In genomic region chr9:102255803-102256202, GRCm38 (mm10) we compare ENCODE assay signal across 23 mouse cellular contexts.
A peak's percentile ranks its signal among the peaks of the same experiment; 100 is the strongest.
DNase-seq lines count a peak whose midpoint lies in the region; ATAC-seq and TF ChIP-seq lines count a peak whose summit lies in the region.
"Had no signal": no experiment of that assay in that cellular context is flagged by ENCODE, and none has a peak within 500 bp of the region (broad histone marks: within the 10 kb centered on the region; RNA-seq: fewer than 3 reads in every experiment).

No protein-coding gene starts in this region.

- no peaks in the 10 kb centered on the region for H3K9me3 ChIP-seq in forebrain, embryonic 16.5 days (ENCODE audit: control insufficient read depth, low read length)
- H3K9me3 ChIP-seq in forebrain, embryonic 13.5 days (replicated peaks): no peaks in the 10 kb centered on the region
- H3K9me3 ChIP-seq: embryonic facial prominence, embryonic 13.5 days; forebrain, embryonic 12.5 days; heart, embryonic 10.5 days; hindbrain, embryonic 12.5 days had no signal

- DNase-seq in layer of hippocampus, adult 18-20 months (ENCODE audit: low spot score in 2 of 2): peak; percentile 22 to 35
- no peak for DNase-seq in layer of hippocampus, adult 9-10 months (ENCODE audit: low spot score)
- DNase-seq in layer of hippocampus, adult 2 months (ENCODE audit: low spot score in 2 of 2): no peak
- peak; percentile 38 to 42 for DNase-seq in layer of hippocampus, postnatal 10 days (ENCODE audit: low spot score in 2 of 2)
- no peak for DNase-seq in heart, adult 9 months (ENCODE audit: low spot score in 2 of 2)
- DNase-seq: adrenal gland, postnatal 14 days; cerebellum, postnatal 36 days; gastrocnemius, adult 2 months; gastrocnemius, postnatal 36 days; heart, adult 11 months; heart, postnatal 10 days; heart, postnatal 4 days had no signal

- H3K36me3 ChIP-seq in forebrain, embryonic 16.5 days (ENCODE audit: control insufficient read depth, insufficient read depth): no peaks in the 10 kb centered on the region
- no peaks in the 10 kb centered on the region for H3K36me3 ChIP-seq in forebrain, embryonic 13.5 days (ENCODE audit: poor library complexity, severe bottlenecking)
- H3K36me3 ChIP-seq: embryonic facial prominence, embryonic 13.5 days; forebrain, embryonic 12.5 days; heart, embryonic 10.5 days; hindbrain, embryonic 12.5 days had no signal

- WGBS in forebrain, embryonic 16.5 days: 76% methylated on average over 6 of the region's 6 CpGs
- WGBS in forebrain, embryonic 13.5 days: 83% methylated on average over 6 of the region's 6 CpGs

- H3K27ac ChIP-seq in forebrain, embryonic 16.5 days (ENCODE audit: low read length): no peak overlapping the region
- H3K27ac ChIP-seq in forebrain, embryonic 13.5 days: no peak overlapping the region
- 0 out of 2 replicates have a peak overlapping the region, but pooled peaks have one; percentile 32 for H3K27ac ChIP-seq in layer of hippocampus, adult 2 months
- H3K27ac ChIP-seq: embryonic facial prominence, embryonic 13.5 days; forebrain, embryonic 12.5 days; gastrocnemius, adult 2 months; heart, embryonic 10.5 days; hindbrain, embryonic 12.5 days had no signal

- H3K9ac ChIP-seq in forebrain, embryonic 16.5 days (replicated peaks; ENCODE audit: low read depth, low read length): no peak overlapping the region
- no peak overlapping the region for H3K9ac ChIP-seq in forebrain, embryonic 13.5 days
- H3K9ac ChIP-seq: embryonic facial prominence, embryonic 13.5 days; forebrain, embryonic 12.5 days; hindbrain, embryonic 12.5 days had no signal

- peak; percentile 55; the same call in 1 of the 2 replicates for ATAC-seq in forebrain, embryonic 16.5 days
- ATAC-seq in forebrain, embryonic 13.5 days: no peak
- ATAC-seq: activated CD4-positive, CD25-positive, alpha-beta regulatory T cell, adult 4 months; hindbrain, embryonic 16.5 days; inflammation-experienced regulatory T-cells, adult 6 months; Patski had no signal

- peaks cover 5% of the 10 kb centered on the region for H3K27me3 ChIP-seq in forebrain, embryonic 16.5 days (replicated peaks; ENCODE audit: control insufficient read depth, insufficient read depth, low read length)
- H3K27me3 ChIP-seq in forebrain, embryonic 13.5 days: peaks cover 91% of the 10 kb centered on the region
- H3K27me3 ChIP-seq: CH12.LX, Patski had no signal

- TF ChIP-seq CTCF in layer of hippocampus, adult 2 months (conservative IDR thresholded peaks at IDR 0.05): no peak

- no peaks in the 10 kb centered on the region for H3K4me1 ChIP-seq in forebrain, embryonic 16.5 days (replicated peaks; ENCODE audit: control insufficient read depth, insufficient read depth, low read length)
- H3K4me1 ChIP-seq in forebrain, embryonic 13.5 days: peaks cover 14% of the 10 kb centered on the region
- H3K4me1 ChIP-seq: embryonic facial prominence, embryonic 13.5 days; heart, embryonic 10.5 days had no signal

- H3K4me3 ChIP-seq in forebrain, embryonic 16.5 days (replicated peaks; ENCODE audit: low read length): no peak overlapping the region
- H3K4me3 ChIP-seq in forebrain, embryonic 13.5 days: no peak overlapping the region
- H3K4me3 ChIP-seq in layer of hippocampus, adult 2 months: no peak overlapping the region
- H3K4me3 ChIP-seq: embryonic facial prominence, embryonic 13.5 days; forebrain, embryonic 12.5 days; gastrocnemius, adult 2 months; heart, embryonic 10.5 days; hindbrain, embryonic 12.5 days had no signal

- H3K4me2 ChIP-seq in forebrain, embryonic 16.5 days (ENCODE audit: low read length): no peak overlapping the region
- no peak overlapping the region for H3K4me2 ChIP-seq in forebrain, embryonic 13.5 days
- H3K4me2 ChIP-seq: embryonic facial prominence, embryonic 13.5 days; forebrain, embryonic 12.5 days; hindbrain, embryonic 12.5 days had no signal

Comparison
In these comparisons a context has a peak if more than half of its experiments do, and no peak if none do; other contexts are left out.
1. DNase-seq: peak in layer of hippocampus, adult 18-20 months (2 of 2) and layer of hippocampus, postnatal 10 days (2 of 2); none in layer of hippocampus, adult 9-10 months (single experiment), layer of hippocampus, adult 2 months (0 of 2) and heart, adult 9 months (0 of 2).